Comparison of ENCODE assay signal across 15 mouse cellular contexts in the genomic region with DNA sequence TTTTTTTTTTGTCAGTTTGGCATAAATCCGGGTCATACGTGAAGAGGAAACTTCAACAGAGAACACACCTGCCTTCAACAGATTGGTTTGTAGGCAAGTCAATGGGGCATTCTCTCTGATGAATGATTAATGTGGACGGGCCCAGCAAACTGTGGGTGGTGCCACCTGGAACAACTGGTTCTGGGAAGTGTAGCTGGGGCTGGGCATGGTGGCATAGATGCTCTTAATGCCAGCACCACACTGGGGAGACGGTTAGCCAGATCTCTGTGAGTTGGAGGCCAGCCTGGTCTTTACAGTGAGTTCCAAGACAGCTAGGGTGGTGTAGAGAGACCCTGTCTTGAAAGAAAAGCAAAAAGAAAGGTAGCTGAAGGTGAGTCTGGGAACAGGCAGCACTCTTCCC.
"Had no signal": no experiment of that assay in that cellular context is flagged by ENCODE, and none has a peak within 500 bp of the region (broad histone marks: within the 10 kb centered on the region; RNA-seq: fewer than 3 reads in every experiment).

No protein-coding gene starts in this region.

- H3K4me3 ChIP-seq: hindbrain, embryonic 15.5 days; limb, embryonic 12.5 days; liver, embryonic 15.5 days; neural tube, embryonic 13.5 days had no signal

- H3K4me2 ChIP-seq: limb, embryonic 12.5 days; liver, embryonic 11.5 days; liver, embryonic 15.5 days; neural tube, embryonic 13.5 days had no signal

- H3K27ac ChIP-seq: hindbrain, embryonic 15.5 days; limb, embryonic 12.5 days; liver, embryonic 15.5 days; neural tube, embryonic 13.5 days had no signal

- H3K27me3 ChIP-seq: hindbrain, embryonic 15.5 days; neural tube, embryonic 13.5 days had no signal

- DNase-seq: kidney, adult 9 months; lung, adult 2 months; lung, postnatal 36 days; midbrain, embryonic 14.5 days; retina, postnatal 1 day; right cerebral cortex, postnatal 4 days; spleen, adult 18-20 months; thymus, adult 18-20 months; thymus, postnatal 14 days had no signal

- ATAC-seq: lung, postnatal 0 days had no signal

- H3K9ac ChIP-seq: hindbrain, embryonic 15.5 days; limb, embryonic 12.5 days; liver, embryonic 15.5 days; neural tube, embryonic 13.5 days had no signal

- H3K4me1 ChIP-seq: liver, embryonic 15.5 days had no signal

- H3K9me3 ChIP-seq: hindbrain, embryonic 15.5 days; limb, embryonic 12.5 days; liver, embryonic 15.5 days; neural tube, embryonic 13.5 days had no signal

- H3K36me3 ChIP-seq: hindbrain, embryonic 15.5 days; limb, embryonic 12.5 days; liver, embryonic 15.5 days; neural tube, embryonic 13.5 days had no signal
